Mouse (Mus musculus) layer of hippocampus, adult 2 months (tissue): Measurements from ENCODE around the gene Mamdc2. TPM values are rescaled to one million over a fixed set of nuclear protein-coding genes. Genes with fewer than 3 reads are reported as not detected.

Experiments
- DNase-seq, 2 experiments: peaks; one replicate each; pipeline ENCODE4 v3.0.0; 2022; ENCODE audit warnings: low spot score in 2 of 2
- H3K27ac ChIP-seq: fragments of 200-600 bp; 2 replicates; pipeline ENCODE4 v1.8.1; 2022
- H3K4me3 ChIP-seq: fragments of 200-600 bp; 2 replicates; pipeline ENCODE4 v1.8.1; 2022; ENCODE audit warnings: mild to moderate bottlenecking
- CTCF ChIP-seq: fragments of 200-600 bp; conservative IDR thresholded peaks from 2 replicates; pipeline ENCODE4 v1.8.1; 2022; ENCODE audit warnings: antibody characterized with exemption, mild to moderate bottlenecking, moderate library complexity
- total RNA-seq, 2 experiments: library from RNA; stranded (reverse); gene quantifications; 2 replicates each; pipeline ENCODE4 v1.2.3; 2021

Mamdc2 gene
- total RNA-seq, 2 experiments from 2014 or later = 1.1 to 1.2 TPM

- no peak for DNase-seq
- H3K4me3 ChIP-seq = no peak overlapping the region
- no peak overlapping the region for H3K27ac ChIP-seq
- TF ChIP-seq CTCF = no peak
Observed at GRCm38 (mm10) chr19:23477826-23478225, 29.6 kb upstream of the Mamdc2 start.

- Histone ChIP-seq H3K27ac (no peak overlapping the region), H3K4me3 (no peak overlapping the region)
- no peak for DNase-seq
- TF ChIP-seq CTCF = no peak
Observed at GRCm38 (mm10) chr19:23467866-23468265, 19.6 kb upstream of the Mamdc2 start.

GRCm38 (mm10) chr19:23467011-23467410 lies 18.8 kb upstream of the Mamdc2 start:
- H3K4me3 ChIP-seq = no peak overlapping the region
- H3K27ac ChIP-seq = no peak overlapping the region
- TF ChIP-seq CTCF = no peak
- DNase-seq = no peak

- Histone ChIP-seq H3K27ac (no peak overlapping the region), H3K4me3 (no peak overlapping the region)
- no peak for DNase-seq
- TF ChIP-seq CTCF = no peak
Observed at GRCm38 (mm10) chr19:23457492-23457891, 9.2 kb upstream of the Mamdc2 start.

GRCm38 (mm10) chr19:23451361-23451760 lies 3.1 kb upstream of the Mamdc2 start:
- DNase-seq = no peak
- Histone ChIP-seq H3K4me3 (no peak overlapping the region), H3K27ac (no peak overlapping the region)
- no peak for TF ChIP-seq CTCF

GRCm38 (mm10) chr19:23447221-23447987 lies 838 bp downstream of the Mamdc2 start:
- peak; percentile 51 for TF ChIP-seq CTCF
- peak overlapping the region; percentile 52 for H3K4me3 ChIP-seq
- H3K27ac ChIP-seq = 0 out of 2 replicates have a peak overlapping the region, but pooled peaks have one; percentile 10
- DNase-seq = no peak

GRCm38 (mm10) chr19:23444910-23445845 lies 3.1 kb downstream of the Mamdc2 start:
- no peak for DNase-seq
- Histone ChIP-seq H3K27ac (no peak overlapping the region), H3K4me3 (no peak overlapping the region)
- no peak for TF ChIP-seq CTCF

- no peak for TF ChIP-seq CTCF
- H3K4me3 ChIP-seq = no peak overlapping the region
- DNase-seq = no peak
Observed at GRCm38 (mm10) chr19:23435731-23436130, 12.5 kb downstream of the Mamdc2 start.

GRCm38 (mm10) chr19:23434433-23434832 lies 13.8 kb downstream of the Mamdc2 start:
- no peak for DNase-seq
- no peak overlapping the region for H3K4me3 ChIP-seq
- no peak for TF ChIP-seq CTCF
- no peak overlapping the region for H3K27ac ChIP-seq

More at GRCm38 (mm10) chr19:23435731-23436130, 12.5 kb downstream of the Mamdc2 start:
- no peak overlapping the region for H3K27ac ChIP-seq

- no peak for TF ChIP-seq CTCF
- Histone ChIP-seq H3K27ac (no peak overlapping the region), H3K4me3 (no peak overlapping the region)
- DNase-seq = no peak
Observed at GRCm38 (mm10) chr19:23417668-23418067, 30.6 kb downstream of the Mamdc2 start.

GRCm38 (mm10) chr19:23410800-23411199 lies 37.4 kb downstream of the Mamdc2 start:
- no peak overlapping the region for H3K4me3 ChIP-seq

GRCm38 (mm10) chr19:23410328-23410727 lies 37.9 kb downstream of the Mamdc2 start:
- no peak for TF ChIP-seq CTCF

More at GRCm38 (mm10) chr19:23410800-23411199, 37.4 kb downstream of the Mamdc2 start:
- TF ChIP-seq CTCF = no peak
- H3K27ac ChIP-seq = no peak overlapping the region
- no peak for DNase-seq

GRCm38 (mm10) chr19:23401469-23402135 lies 46.6 kb downstream of the Mamdc2 start:
- no peak for TF ChIP-seq CTCF
- H3K27ac ChIP-seq = no peak overlapping the region
- DNase-seq = no peak

More at GRCm38 (mm10) chr19:23410328-23410727, 37.9 kb downstream of the Mamdc2 start:
- Histone ChIP-seq H3K27ac (no peak overlapping the region), H3K4me3 (no peak overlapping the region)
- no peak for DNase-seq

More at GRCm38 (mm10) chr19:23401469-23402135, 46.6 kb downstream of the Mamdc2 start:
- no peak overlapping the region for H3K4me3 ChIP-seq
